Mouse (Mus musculus) layer of hippocampus, postnatal 10 days (tissue): ENCODE measurements around the gene Mapk1ip1. TPM values are rescaled to one million over a fixed set of nuclear protein-coding genes. Genes with fewer than 3 reads are reported as not detected.
A peak's percentile ranks its signal among the peaks of the same experiment; 100 is the strongest.

Experiments used
- DNase-seq, 2 experiments: peaks; one replicate each; pipeline ENCODE4 v3.0.0; 2021; ENCODE audit warnings: low spot score in 2 of 2
- total RNA-seq, 2 experiments: library from RNA; stranded (reverse); gene quantifications; 2 replicates each; pipeline ENCODE4 v1.2.3; 2021

The Mapk1ip1 gene
- total RNA-seq, 2 experiments from 2014 or later = 38.5 to 38.6 TPM

DNA sequence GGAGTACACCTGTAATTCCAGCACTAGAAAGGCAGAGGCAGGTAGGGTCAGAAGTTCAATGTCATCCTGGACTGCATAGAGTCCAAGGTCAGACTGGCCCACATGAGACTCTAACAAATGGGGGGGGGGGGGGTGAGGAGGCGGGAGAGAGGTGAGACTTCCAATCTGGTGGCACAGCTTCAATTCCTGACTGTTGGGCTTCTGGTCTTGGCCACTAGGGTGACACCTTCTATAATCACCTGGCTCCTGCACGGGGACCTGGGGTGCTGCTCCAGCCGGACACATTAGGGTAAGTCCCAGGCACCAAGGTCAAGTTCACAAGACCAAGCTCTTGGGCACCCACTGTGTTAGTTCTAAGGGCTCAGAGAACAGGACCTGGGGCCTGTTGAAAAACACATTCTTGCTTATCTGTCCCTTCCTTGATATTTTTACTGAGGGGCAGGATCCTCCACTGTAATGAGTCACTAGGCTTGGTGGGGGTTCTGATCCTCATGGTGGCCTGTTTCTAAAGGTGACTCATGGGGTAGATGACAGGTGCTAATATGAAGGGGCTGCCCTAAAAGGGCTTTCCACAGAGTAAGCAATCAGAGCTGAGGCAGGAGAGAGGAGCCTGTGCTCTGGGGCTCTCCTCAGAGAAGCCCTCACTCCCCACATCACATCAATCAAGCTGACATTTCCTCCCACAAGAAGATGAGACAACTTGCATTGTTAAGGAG lies 4.5 kb downstream of the Mapk1ip1 start:
- no peak for DNase-seq

- peak; percentile 87 to 88 for DNase-seq
Measured at GRCm38 (mm10) chr7:138840594-138841021, 5.5 kb downstream of the Mapk1ip1 start.

DNA sequence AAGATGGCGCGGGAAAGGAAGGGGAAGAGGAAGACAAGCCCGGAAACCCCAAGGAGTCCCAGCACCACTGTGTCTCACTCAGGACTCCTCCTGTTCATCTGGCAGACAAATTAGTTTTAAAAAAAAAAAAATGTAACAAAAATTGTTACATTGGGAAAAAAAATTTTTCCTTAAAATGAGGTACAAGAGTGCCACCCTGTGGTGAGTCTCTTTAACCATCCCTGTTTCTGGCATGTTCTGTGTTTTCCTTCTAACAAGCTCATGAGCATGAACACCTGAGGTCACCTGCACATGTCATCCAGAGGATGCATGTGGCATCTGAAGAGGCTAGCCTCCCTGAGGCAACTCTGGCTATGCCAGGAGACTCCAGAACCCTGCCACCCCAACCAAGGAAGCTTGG lies 11.0 kb downstream of the Mapk1ip1 start:
- DNase-seq = no peak

- peak; percentile 80 to 86 for DNase-seq
Measured at GRCm38 (mm10) chr7:138827812-138828211, 18.3 kb downstream of the Mapk1ip1 start.

- no peak for DNase-seq
Measured at GRCm38 (mm10) chr7:138824995-138825756, 20.9 kb downstream of the Mapk1ip1 start.

- no peak for DNase-seq
Measured at GRCm38 (mm10) chr7:138824423-138824822, 21.6 kb downstream of the Mapk1ip1 start.

GRCm38 (mm10) chr7:138818314-138818713 lies 27.8 kb downstream of the Mapk1ip1 start:
- DNase-seq = no peak

DNA sequence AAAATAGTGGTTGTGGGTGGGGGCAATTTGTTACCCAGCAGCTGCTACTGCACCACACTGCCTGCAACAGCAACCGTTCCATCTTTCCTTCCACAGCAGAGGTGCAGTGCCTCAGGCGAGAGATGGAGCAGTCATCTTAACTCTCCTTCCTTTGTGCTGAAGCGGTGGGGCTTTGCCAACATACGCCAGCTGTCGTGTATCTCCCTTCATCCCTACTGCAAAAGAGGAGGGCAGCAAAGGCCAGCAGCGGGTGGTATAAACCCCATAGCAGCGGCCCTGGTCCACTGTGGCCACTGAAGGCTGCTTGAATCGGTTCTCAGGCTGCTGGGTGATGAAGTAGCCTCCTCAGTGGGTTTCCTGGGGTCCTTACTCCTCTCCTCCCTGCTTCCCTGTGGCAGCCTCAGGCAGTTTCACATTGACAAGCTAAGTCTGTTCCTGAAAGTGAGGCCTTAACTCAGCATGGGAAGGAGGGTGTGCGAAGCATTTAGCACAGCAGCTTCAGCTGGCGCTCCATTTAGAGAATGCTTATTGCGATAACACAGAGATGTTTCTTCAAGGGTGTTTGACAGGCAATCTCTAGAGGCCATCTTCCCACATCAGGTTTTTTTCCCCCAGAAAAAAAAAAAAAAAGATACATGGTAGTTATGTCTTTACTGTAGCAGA lies 32.7 kb downstream of the Mapk1ip1 start:
- DNase-seq = no peak

GRCm38 (mm10) chr7:138807146-138807545 lies 38.9 kb downstream of the Mapk1ip1 start:
- no peak for DNase-seq

GRCm38 (mm10) chr7:138803386-138803785 lies 42.7 kb downstream of the Mapk1ip1 start:
- no peak for DNase-seq

- no peak for DNase-seq
Measured at GRCm38 (mm10) chr7:138788109-138788508, 58.0 kb downstream of the Mapk1ip1 start.

Other genes starting within 250 kb of the Mapk1ip1 start
- gene Ppp2r2d, start 194 bp downstream of the Mapk1ip1 start, total RNA-seq = 10 to 100 TPM; 93.4 to 95.9 TPM
- 100 to 1,000 TPM; 106 to 113 TPM for gene Bnip3, start 63.2 kb upstream of the Mapk1ip1 start, total RNA-seq
- 10 to 100 TPM; 54.6 to 60.2 TPM for gene Jakmip3, start 94.5 kb upstream of the Mapk1ip1 start, total RNA-seq
- 100 to 1,000 TPM; 117 to 125 TPM for gene Dpysl4, start 239.7 kb upstream of the Mapk1ip1 start, total RNA-seq